Mouse (Mus musculus) thymus, adult 2 months (tissue): ENCODE measurements around the gene Slc20a1. TPM values are rescaled to one million over a fixed set of nuclear protein-coding genes. Genes with fewer than 3 reads are reported as not detected.

Source experiments
- DNase-seq: peaks from one replicate; pipeline ENCODE4 v3.0.0; 2021
- H3K27ac ChIP-seq: fragments of 200-500 bp; 2 replicates; pipeline ENCODE4 v1.5.1; 2012; ENCODE audit warnings: low read length, control low read depth; ENCODE audit not compliant: control insufficient read depth, insufficient read depth
- H3K27me3 ChIP-seq: fragments of 200-500 bp; 2 replicates; pipeline ENCODE4 v1.6.1; 2012; ENCODE audit warnings: mild to moderate bottlenecking, low read length, moderate library complexity, mixed read lengths; ENCODE audit not compliant: control insufficient read depth, insufficient read depth
- H3K36me3 ChIP-seq: fragments of 200-500 bp; 2 replicates; pipeline ENCODE4 v1.6.1; 2012; ENCODE audit warnings: mild to moderate bottlenecking, low read length, moderate library complexity; ENCODE audit not compliant: control insufficient read depth, insufficient read depth
- H3K4me1 ChIP-seq: fragments of 200-500 bp; replicated peaks from 2 replicates; pipeline ENCODE4 v1.6.1; 2012; ENCODE audit warnings: low read length; ENCODE audit not compliant: control insufficient read depth, insufficient read depth
- H3K4me3 ChIP-seq: fragments of 200-500 bp; 2 replicates; pipeline ENCODE4 v1.5.1; 2012; ENCODE audit warnings: mild to moderate bottlenecking, low read length, control low read depth, moderate library complexity; ENCODE audit not compliant: control insufficient read depth, insufficient read depth
- CTCF ChIP-seq: fragments of 200-500 bp; IDR thresholded peaks from 2 replicates; pipeline ENCODE4 v1.5.1; 2012; ENCODE audit warnings: mild to moderate bottlenecking, control low read depth, low read length, moderate library complexity, borderline replicate concordance; ENCODE audit not compliant: control insufficient read depth, poor library complexity, insufficient read depth; ENCODE audit errors: extremely low read depth
- POLR2A ChIP-seq: fragments of 200-500 bp; IDR thresholded peaks from 2 replicates; pipeline ENCODE4 v1.6.1; 2012; ENCODE audit warnings: mild to moderate bottlenecking, low read length, control low read depth, moderate library complexity; ENCODE audit not compliant: control insufficient read depth, poor library complexity, insufficient read depth; ENCODE audit errors: extremely low read depth
- WGBS: fragments of 180-500 bp; shearing (Covaris S2); methylation state at CpG from one replicate; pipeline ENCODE4 v1.1.7; 2018; 5-methylcytosine and 5-hydroxymethylcytosine counted together
- polyA plus RNA-seq: library from polyadenylated mRNA; depleted of rRNA; stranded (reverse); fragments of >200 nt; gene quantifications from 2 replicates; pipeline ENCODE4 v1.2.3, GENCODE M21; 2012

Gene Slc20a1
- polyA plus RNA-seq, 1 experiment, result 77.3 TPM

- Histone ChIP-seq H3K4me1 (no peaks in the 10 kb centered on the region), H3K27ac (no peak overlapping the region), H3K36me3 (no peaks in the 10 kb centered on the region), H3K4me3 (no peak overlapping the region), H3K27me3 (no peaks in the 10 kb centered on the region)
- WGBS, result 85% methylated on average over 10 of the region's 10 CpGs
- DNase-seq, result no peak
- no peak for TF ChIP-seq CTCF
Measured at GRCm38 (mm10) chr2:129166466-129167463, 31.8 kb upstream of the Slc20a1 start.

GRCm38 (mm10) chr2:129173386-129173785 lies 25.2 kb upstream of the Slc20a1 start:
- no peak for TF ChIP-seq POLR2A
- Histone ChIP-seq H3K4me1 (peaks cover 15% of the 10 kb centered on the region), H3K4me3 (no peak overlapping the region), H3K36me3 (no peaks in the 10 kb centered on the region), H3K27me3 (no peaks in the 10 kb centered on the region), H3K27ac (no peak overlapping the region)
- 91% methylated on average over 10 of the region's 10 CpGs for WGBS
- DNase-seq, result no peak

DNA sequence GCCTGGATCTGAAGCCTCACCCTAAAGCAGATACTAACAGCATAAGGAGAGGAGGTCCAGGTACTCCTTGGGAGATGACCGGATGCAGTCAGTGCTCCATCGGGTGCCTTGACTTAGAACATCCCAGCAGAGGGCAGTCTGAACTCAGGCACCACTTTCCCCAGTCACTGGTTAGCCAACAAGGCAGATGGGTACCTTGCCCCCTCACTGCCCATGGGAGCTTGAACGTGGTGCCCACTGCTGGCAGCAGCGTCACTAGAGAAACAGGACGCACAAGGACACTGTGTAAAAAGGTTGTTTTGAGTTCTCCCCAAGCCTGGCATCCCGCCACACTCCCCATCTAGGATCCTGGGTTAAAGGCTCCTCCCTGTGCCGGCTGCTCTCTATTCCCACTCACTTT lies 24.1 kb upstream of the Slc20a1 start:
- TF ChIP-seq CTCF (peak; percentile 75; the same call in 1 of the 2 replicates), POLR2A (no peak)
- H3K27me3 ChIP-seq, result no peaks in the 10 kb centered on the region
- 39% methylated on average over 7 of the region's 7 CpGs for WGBS
- peak; percentile 70 for DNase-seq
- H3K4me3 ChIP-seq, result no peak overlapping the region
- H3K27ac ChIP-seq, result no peak overlapping the region
- no peaks in the 10 kb centered on the region for H3K36me3 ChIP-seq
- peaks cover 25% of the 10 kb centered on the region for H3K4me1 ChIP-seq

- no peak for DNase-seq
- Histone ChIP-seq H3K4me1 (peaks cover 30% of the 10 kb centered on the region), H3K4me3 (no peak overlapping the region), H3K36me3 (no peaks in the 10 kb centered on the region), H3K27me3 (no peaks in the 10 kb centered on the region), H3K27ac (no peak overlapping the region)
- WGBS, result 23% methylated on average over 2 of the region's 2 CpGs
- TF ChIP-seq CTCF (no peak), POLR2A (no peak)
Measured at GRCm38 (mm10) chr2:129175636-129176035, 22.9 kb upstream of the Slc20a1 start.

DNA sequence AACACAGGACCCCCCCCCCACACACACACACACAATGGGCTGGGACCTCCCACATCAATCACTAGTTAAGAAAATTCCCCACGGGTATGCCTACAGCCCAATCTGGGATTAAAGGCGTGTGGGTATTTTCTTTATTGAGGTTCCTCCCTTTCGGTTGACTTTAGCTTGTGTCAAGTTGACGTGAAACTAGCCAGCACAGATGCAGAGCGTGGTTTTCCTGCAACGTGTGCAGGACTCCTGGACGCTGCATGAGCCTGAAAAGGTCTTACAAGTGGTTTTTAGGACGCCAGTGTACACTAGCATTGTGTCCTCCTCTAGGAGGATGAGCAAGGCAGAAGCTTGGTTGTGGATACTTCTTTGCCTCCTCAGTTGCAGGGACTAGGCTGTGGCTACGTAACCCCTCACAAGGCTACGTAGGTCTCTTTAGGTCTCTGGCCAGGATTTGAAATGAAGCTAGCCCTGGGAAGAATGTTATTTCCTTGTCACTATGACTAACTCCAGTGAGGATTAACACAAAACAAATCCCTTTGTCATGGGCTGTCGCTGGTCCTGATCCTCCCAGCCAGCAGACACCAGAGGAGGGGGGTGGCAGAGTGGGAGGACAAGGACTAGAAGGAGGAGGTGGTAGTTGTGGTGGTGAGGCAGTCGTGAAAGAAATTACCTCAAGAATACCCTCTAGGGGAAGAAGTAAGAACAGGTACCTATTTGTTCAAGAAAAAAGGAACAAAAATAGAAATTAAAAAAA lies 21.7 kb upstream of the Slc20a1 start:
- Histone ChIP-seq H3K36me3 (no peaks in the 10 kb centered on the region), H3K4me1 (peaks cover 40% of the 10 kb centered on the region), H3K27ac (no peak overlapping the region), H3K27me3 (no peaks in the 10 kb centered on the region), H3K4me3 (no peak overlapping the region)
- 78% methylated on average over 12 of the region's 12 CpGs for WGBS
- no peak for TF ChIP-seq CTCF
- TF ChIP-seq POLR2A, result no peak
- DNase-seq, result no peak

GRCm38 (mm10) chr2:129177661-129178060 lies 20.9 kb upstream of the Slc20a1 start:
- no peak overlapping the region for H3K27ac ChIP-seq
- H3K4me1 ChIP-seq, result peaks cover 43% of the 10 kb centered on the region
- no peaks in the 10 kb centered on the region for H3K27me3 ChIP-seq
- WGBS, result 86% methylated on average over 3 of the region's 3 CpGs
- DNase-seq, result no peak
- H3K4me3 ChIP-seq, result no peak overlapping the region
- no peaks in the 10 kb centered on the region for H3K36me3 ChIP-seq
- no peak for TF ChIP-seq CTCF
- no peak for TF ChIP-seq POLR2A
